Mouse (Mus musculus): ENCODE results near the gene Tbx10.

GRCm38 (mm10) chr19:4023185-4023584, 30.6 kb downstream of the Tbx10 start:
- TF ChIP-seq EP300 (optimal IDR thresholded peaks at IDR 0.05) = no peak
- TF ChIP-seq CTCF (IDR thresholded peaks at IDR 0.05; ENCODE audit: low read depth) = no peak

All from stomach, postnatal 0 days (tissue).